Mouse (Mus musculus): Measurements from ENCODE around the gene Pank3. TPM values are rescaled to one million over a fixed set of nuclear protein-coding genes. Genes with fewer than 3 reads are reported as not detected.
A peak's percentile ranks its signal among the peaks of the same experiment; 100 is the strongest.

Pank3 gene
- polyA plus RNA-seq (2012; rRNA removed), result 5.5 and 8.8 TPM in 2 replicates

GRCm38 (mm10) chr11:35769188-35769745 is at the start of gene Pank3:
Pank3 (plus strand) TSS chr11:35769484.
- peak within 1 kb of the TSS; percentile 98 for H3K4me3 ChIP-seq (replicated peaks; ENCODE audit: extremely low read depth, low read depth, low read length)
- 1% methylated on average over 50 of the region's 50 CpGs for WGBS
- peak; percentile 91 for DNase-seq
- TF ChIP-seq CTCF (IDR thresholded peaks at IDR 0.05; ENCODE audit: insufficient read depth, low read length), result no peak
- TF ChIP-seq POLR2A (IDR thresholded peaks at IDR 0.05; ENCODE audit: borderline replicate concordance, extremely low read depth, low read depth, low read length), result peak; percentile 68; the same call in 1 of the 2 replicates
- H3K4me1 ChIP-seq (ENCODE audit: control insufficient read depth, insufficient read depth, low read length), result peaks cover 5% of the 10 kb centered on the region; the same call in 1 of the 2 replicates

GRCm38 (mm10) chr11:35723876-35724275 is 45.4 kb upstream of the Pank3 start:
- no peak for TF ChIP-seq POLR2A (IDR thresholded peaks at IDR 0.05; ENCODE audit: borderline replicate concordance, extremely low read depth, low read depth, low read length)
- no peak for TF ChIP-seq CTCF (IDR thresholded peaks at IDR 0.05; ENCODE audit: insufficient read depth, low read length)
- Histone ChIP-seq H3K4me3 (replicated peaks; ENCODE audit: extremely low read depth, low read depth, low read length) (no peak overlapping the region), H3K4me1 (ENCODE audit: control insufficient read depth, insufficient read depth, low read length) (no peaks in the 10 kb centered on the region)
- 80% methylated on average over 5 of the region's 5 CpGs for WGBS
- no peak for DNase-seq

- DNase-seq, result no peak
- H3K4me3 ChIP-seq (replicated peaks; ENCODE audit: extremely low read depth, low read depth, low read length), result no peak overlapping the region
- WGBS, result 77% methylated on average over 8 of the region's 8 CpGs
- TF ChIP-seq CTCF (IDR thresholded peaks at IDR 0.05; ENCODE audit: insufficient read depth, low read length) (no peak), POLR2A (IDR thresholded peaks at IDR 0.05; ENCODE audit: borderline replicate concordance, extremely low read depth, low read depth, low read length) (no peak)
- H3K4me1 ChIP-seq (ENCODE audit: control insufficient read depth, insufficient read depth, low read length), result no peaks in the 10 kb centered on the region
These were observed 42.9 kb upstream of the Pank3 start for GRCm38 (mm10) chr11:35726341-35726846.

- Histone ChIP-seq H3K4me1 (ENCODE audit: control insufficient read depth, insufficient read depth, low read length) (no peaks in the 10 kb centered on the region), H3K4me3 (replicated peaks; ENCODE audit: extremely low read depth, low read depth, low read length) (no peak overlapping the region)
- DNase-seq, result no peak
- WGBS, result 89% methylated on average over 1 of the region's 1 CpGs
- TF ChIP-seq CTCF (IDR thresholded peaks at IDR 0.05; ENCODE audit: insufficient read depth, low read length) (no peak), POLR2A (IDR thresholded peaks at IDR 0.05; ENCODE audit: borderline replicate concordance, extremely low read depth, low read depth, low read length) (no peak)
These were observed 41.1 kb upstream of the Pank3 start for GRCm38 (mm10) chr11:35728200-35728599.

GRCm38 (mm10) chr11:35729186-35729585 is 40.1 kb upstream of the Pank3 start:
- DNase-seq, result no peak
- no peak for TF ChIP-seq CTCF (IDR thresholded peaks at IDR 0.05; ENCODE audit: insufficient read depth, low read length)
- no peak for TF ChIP-seq POLR2A (IDR thresholded peaks at IDR 0.05; ENCODE audit: borderline replicate concordance, extremely low read depth, low read depth, low read length)
- WGBS, result 46% methylated on average over 5 of the region's 5 CpGs
- no peak overlapping the region for H3K4me3 ChIP-seq (replicated peaks; ENCODE audit: extremely low read depth, low read depth, low read length)
- no peaks in the 10 kb centered on the region for H3K4me1 ChIP-seq (ENCODE audit: control insufficient read depth, insufficient read depth, low read length)

DNA sequence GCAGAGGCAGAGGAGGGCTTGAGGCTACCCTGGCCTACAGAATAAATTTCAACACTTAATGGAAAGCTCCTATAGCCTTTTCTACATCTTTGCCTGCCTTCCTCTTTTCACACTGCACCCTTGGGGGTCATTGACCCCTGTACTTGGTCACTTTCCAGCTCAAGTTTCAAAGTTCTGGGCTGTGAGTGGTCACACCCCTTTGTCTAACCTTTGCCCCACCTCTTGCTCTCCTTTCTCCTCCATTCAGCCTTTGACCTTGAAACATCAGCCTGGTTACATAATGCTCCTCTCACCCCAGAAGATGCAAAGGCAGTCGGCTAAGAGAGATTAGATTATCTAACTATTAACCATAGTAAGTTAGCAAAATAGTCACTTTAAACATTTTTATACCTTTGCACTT is 36.9 kb upstream of the Pank3 start:
- no peak for TF ChIP-seq POLR2A (IDR thresholded peaks at IDR 0.05; ENCODE audit: borderline replicate concordance, extremely low read depth, low read depth, low read length)
- TF ChIP-seq CTCF (IDR thresholded peaks at IDR 0.05; ENCODE audit: insufficient read depth, low read length), result no peak
- no peak overlapping the region for H3K4me3 ChIP-seq (replicated peaks; ENCODE audit: extremely low read depth, low read depth, low read length)
- H3K4me1 ChIP-seq (ENCODE audit: control insufficient read depth, insufficient read depth, low read length), result no peaks in the 10 kb centered on the region
- DNase-seq, result no peak
- WGBS, result 43% methylated on average over 1 of the region's 1 CpGs

DNA sequence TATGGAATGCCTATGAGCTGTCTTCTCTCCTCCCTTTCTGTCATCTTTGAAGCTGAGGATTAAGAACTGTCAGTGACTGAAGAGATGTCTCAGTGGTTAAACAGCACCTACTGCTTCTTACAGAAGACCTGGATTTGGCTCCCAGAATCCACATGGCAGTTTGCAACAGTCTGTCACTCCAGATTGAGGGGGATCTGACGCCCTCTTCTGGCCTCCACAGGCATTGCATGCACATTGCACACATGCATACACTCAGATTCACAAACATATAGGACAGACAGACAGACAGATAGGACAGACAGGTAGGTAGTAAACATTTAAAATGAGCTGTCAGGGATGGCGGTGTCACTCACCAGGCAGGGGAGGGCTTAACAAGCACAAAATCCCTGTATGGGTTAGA is 32.5 kb upstream of the Pank3 start:
- no peak for DNase-seq
- Histone ChIP-seq H3K4me1 (ENCODE audit: control insufficient read depth, insufficient read depth, low read length) (no peaks in the 10 kb centered on the region; the same call in 1 of the 2 replicates), H3K4me3 (replicated peaks; ENCODE audit: extremely low read depth, low read depth, low read length) (no peak overlapping the region)
- 0 out of 2 replicates have a peak, but pooled peaks have one; percentile 11 for TF ChIP-seq CTCF (IDR thresholded peaks at IDR 0.05; ENCODE audit: insufficient read depth, low read length)
- TF ChIP-seq POLR2A (IDR thresholded peaks at IDR 0.05; ENCODE audit: borderline replicate concordance, extremely low read depth, low read depth, low read length), result no peak
- 63% methylated on average over 2 of the region's 2 CpGs for WGBS

- H3K4me1 ChIP-seq (ENCODE audit: control insufficient read depth, insufficient read depth, low read length), result no peaks in the 10 kb centered on the region; the same call in 1 of the 2 replicates
- TF ChIP-seq POLR2A (IDR thresholded peaks at IDR 0.05; ENCODE audit: borderline replicate concordance, extremely low read depth, low read depth, low read length), result no peak
- TF ChIP-seq CTCF (IDR thresholded peaks at IDR 0.05; ENCODE audit: insufficient read depth, low read length), result no peak
- DNase-seq, result no peak
- no peak overlapping the region for H3K4me3 ChIP-seq (replicated peaks; ENCODE audit: extremely low read depth, low read depth, low read length)
- WGBS, result 75% methylated on average over 2 of the region's 2 CpGs
These were observed 32.0 kb upstream of the Pank3 start for GRCm38 (mm10) chr11:35737262-35737661.

GRCm38 (mm10) chr11:35738102-35738501 is 31.2 kb upstream of the Pank3 start:
- WGBS, result 56% methylated on average over 3 of the region's 3 CpGs
- no peak for DNase-seq
- no peaks in the 10 kb centered on the region; the same call in 1 of the 2 replicates for H3K4me1 ChIP-seq (ENCODE audit: control insufficient read depth, insufficient read depth, low read length)
- no peak overlapping the region for H3K4me3 ChIP-seq (replicated peaks; ENCODE audit: extremely low read depth, low read depth, low read length)
- TF ChIP-seq POLR2A (IDR thresholded peaks at IDR 0.05; ENCODE audit: borderline replicate concordance, extremely low read depth, low read depth, low read length) (no peak), CTCF (IDR thresholded peaks at IDR 0.05; ENCODE audit: insufficient read depth, low read length) (no peak)

- WGBS, result 88% methylated on average over 6 of the region's 6 CpGs
- no peak for TF ChIP-seq CTCF (IDR thresholded peaks at IDR 0.05; ENCODE audit: insufficient read depth, low read length)
- no peaks in the 10 kb centered on the region for H3K4me1 ChIP-seq (ENCODE audit: control insufficient read depth, insufficient read depth, low read length)
- H3K4me3 ChIP-seq (replicated peaks; ENCODE audit: extremely low read depth, low read depth, low read length), result no peak overlapping the region
- no peak for DNase-seq
These were observed 25.7 kb upstream of the Pank3 start for GRCm38 (mm10) chr11:35743586-35743985.
